Mouse (Mus musculus) WW6 (cell line): Measurements from ENCODE around the gene Cnrip1.
"Not testable (repeated sequence)": the region's sequence is repeated elsewhere in the genome, so short reads cannot be mapped to it uniquely, and the experiment has no call there.

Experiments used
- DNase-seq: peaks from one replicate; pipeline ENCODE4 v3.0.0-alpha.2; 2013; ENCODE audit warnings: low read depth, low spot score

The Cnrip1 gene

DNA sequence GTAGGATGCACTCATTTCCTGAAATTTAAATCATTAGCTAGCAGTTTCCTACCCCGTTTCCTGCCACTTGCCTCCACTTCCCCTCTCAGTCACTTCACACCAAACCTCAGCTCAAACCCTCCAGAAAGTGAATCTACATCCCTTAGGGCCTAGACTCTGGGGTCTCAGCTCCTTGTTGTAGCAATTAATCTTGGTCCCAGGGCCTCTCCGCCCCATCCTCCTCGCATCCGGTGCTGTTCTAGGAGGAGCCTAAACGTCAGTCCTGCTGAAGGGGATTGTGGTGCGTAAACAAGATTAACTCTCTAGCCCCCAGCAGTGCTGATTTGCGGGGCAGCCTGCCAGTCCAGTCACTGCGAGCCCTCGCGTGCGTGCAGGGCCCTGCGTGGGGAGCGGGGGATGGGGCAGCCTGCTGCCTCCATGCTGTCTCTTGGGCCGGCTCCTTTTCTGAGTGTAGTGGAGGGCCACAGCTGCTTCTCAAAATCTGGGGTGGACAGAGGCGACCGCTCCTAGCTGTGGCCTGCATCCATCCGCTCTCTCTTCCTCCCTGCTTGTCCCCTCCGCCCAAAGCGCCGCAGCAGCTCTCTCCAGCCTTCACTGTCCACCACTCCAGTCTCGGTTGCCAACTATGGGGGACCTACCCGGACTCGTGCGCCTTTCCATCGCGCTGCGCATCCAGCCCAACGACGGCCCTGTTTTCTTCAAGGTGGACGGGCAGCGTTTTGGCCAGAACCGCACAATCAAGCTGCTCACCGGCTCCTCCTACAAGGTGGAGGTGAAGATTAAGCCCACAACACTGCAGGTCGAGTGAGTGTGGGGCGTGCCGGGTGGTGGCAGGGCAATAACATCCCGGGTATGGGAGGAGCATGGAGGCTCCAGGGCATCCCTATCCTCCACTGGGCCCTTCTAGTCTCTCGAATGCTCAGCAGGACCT, at the start of gene Cnrip1, which contains the start of gene Plek:
Cnrip1 (plus strand) TSS at position 42 of the 931 bp plus-strand sequence.
Plek (minus strand) TSS at position 837 of the 931 bp plus-strand sequence.
- no peak for DNase-seq

DNA sequence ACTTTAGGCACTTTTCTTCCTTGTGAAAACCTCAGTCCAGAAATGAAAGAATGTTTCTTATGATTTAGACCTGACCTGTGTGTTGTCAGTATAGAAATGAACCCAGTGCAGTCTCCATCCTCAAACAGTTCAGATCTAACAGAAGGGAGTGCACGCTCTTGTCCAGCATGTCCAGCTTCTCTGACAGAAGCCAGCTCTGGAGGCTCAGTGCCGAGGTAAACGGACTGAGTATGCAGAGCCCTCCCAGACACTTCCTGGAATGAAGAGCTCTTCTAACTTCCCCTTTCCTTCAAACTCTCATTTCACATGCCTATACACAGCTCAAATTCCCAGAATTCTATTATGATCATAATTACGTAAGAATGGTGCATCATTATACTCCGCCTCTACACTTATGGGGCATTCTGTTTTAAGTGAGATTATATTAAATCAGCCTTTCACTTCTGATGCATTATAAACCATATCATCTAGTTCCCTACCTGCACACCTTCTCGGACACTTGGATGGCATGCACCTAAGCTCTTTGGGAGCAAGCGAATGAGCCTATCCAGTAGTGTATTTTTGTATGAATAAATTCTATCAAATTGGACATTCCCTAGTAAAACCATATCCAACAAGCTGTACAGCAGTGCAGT, 48.5 kb upstream of the Cnrip1 start:
- DNase-seq = no peak

DNA sequence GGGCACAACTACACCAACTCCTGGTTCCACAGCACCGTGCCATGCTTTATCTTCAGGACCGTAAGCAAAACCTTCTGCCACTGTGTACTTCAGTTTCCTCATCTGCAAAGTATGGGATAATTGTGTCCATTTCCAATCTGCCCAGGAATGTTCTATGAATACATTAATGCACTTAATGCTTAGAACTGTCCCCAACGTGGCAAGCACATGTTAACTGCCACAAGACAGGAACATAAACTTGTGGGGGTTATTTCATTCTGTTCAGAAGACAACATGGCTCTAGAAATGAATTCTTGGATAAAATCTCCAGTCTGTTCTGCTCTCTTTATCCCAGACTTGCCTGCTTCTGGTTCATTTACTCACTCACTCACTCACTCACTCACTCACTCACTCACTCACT, 47.6 kb upstream of the Cnrip1 start:
- DNase-seq = no peak

DNA sequence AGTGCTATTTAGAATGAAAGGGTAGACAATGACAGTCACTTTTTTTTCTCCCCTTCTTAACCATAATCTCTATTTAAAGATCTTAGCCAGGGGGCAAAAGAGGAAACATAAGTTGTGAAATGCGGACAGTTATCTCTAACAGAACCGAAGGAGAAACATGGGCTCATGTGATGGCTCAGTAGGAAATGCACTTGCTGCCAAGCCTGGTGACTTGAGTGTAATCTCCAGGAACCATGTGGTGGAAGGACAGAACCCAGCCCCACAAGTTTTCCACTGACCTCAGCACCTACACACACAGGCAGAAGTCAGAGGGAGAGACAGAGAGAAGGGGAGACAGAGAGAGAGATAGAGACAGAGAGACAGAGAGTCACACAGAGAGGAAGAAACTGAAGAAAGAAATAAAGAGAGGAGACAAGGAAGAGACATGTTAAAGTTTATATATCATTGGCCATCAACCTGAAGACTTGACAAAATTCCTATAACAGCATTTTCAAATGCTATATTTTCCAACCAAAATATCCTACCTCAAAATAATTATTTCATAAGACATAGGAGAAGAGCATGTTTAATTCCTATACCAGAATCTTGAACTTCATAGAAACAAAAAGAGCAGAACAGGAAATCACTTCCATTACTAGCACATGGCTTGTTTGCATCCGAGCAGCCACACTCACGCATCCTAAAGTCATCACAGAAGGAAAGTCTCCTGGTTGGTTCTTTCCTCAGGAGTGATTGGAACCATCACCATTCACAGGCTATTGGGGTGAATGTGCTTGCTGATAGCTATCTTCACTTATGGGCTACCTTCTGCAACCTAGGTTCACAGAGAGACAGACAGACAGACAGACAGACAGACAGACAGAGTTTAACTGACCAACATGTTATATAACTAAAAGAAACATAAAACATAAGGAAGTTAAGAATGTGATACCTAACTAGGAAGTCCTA, 46.2 kb upstream of the Cnrip1 start:
- no peak for DNase-seq

DNA sequence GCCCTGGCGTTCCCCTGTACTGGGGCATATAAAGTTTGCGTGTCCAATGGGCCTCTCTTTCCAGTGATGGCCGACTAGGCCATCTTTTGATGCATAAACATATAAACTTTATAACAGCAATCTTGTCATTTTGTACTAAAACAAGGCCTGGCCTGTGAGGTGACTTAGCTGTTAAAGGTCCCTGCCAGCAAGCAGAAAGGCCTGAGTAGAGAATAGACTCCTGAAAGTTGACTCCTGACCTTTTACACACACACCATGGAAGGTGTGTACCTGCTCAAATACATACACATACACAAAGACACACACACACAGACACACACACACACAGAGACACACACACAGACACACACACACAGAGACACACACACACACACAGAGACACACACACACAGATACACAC, 44.9 kb upstream of the Cnrip1 start:
- DNase-seq = not testable (repeated sequence)

DNA sequence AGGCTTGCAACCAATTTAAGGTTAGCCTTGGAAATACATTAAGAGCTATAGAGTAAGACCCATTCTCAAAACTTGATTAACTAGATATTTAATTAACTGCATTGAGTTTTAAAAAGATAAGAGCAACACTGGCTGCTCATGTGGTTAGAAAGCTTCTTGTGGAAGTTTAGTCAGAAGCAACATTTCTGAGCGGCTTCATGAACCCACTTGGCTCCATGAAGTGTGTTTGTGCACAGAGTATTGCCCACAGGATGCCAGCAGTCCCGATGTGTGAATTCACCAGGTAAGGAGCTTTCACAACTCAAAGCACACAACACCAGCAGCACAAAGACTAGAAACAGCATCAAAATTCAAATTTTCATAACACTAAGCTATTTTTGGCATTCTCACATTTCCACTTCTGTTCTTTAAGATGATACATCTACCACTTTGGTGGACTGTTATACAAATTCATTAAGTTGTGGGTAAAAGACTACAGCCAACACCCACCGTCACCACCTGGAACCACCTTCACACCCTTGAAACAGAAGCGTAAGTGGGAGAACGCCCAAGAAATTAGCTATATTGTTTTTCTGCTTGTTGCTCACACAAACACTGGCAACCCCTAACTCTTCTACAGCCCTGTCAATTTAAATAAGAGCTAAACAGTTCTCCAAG, 43.7 kb upstream of the Cnrip1 start:
- DNase-seq = no peak

DNA sequence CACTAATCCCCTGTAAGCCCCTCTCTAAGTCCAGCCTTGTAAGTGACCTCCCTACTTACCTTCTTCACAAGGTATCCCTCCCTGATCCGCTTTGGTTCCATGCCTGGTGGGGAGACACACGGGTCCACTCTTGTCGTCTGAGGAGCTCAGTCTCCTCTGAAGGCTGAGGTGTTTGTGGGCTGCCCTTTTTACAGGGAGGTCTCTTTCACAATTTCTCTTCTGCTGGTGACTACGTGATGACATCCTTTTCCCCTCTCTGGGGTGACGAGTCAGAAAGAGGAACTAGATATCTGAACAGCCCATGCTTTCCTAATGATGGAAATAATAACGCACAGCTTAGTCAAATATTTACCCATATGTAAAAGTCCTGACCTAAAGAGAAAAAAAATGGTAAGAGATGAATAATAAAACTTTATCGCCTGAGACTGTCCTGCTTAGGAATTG, 42.9 kb upstream of the Cnrip1 start:
- DNase-seq = no peak

DNA sequence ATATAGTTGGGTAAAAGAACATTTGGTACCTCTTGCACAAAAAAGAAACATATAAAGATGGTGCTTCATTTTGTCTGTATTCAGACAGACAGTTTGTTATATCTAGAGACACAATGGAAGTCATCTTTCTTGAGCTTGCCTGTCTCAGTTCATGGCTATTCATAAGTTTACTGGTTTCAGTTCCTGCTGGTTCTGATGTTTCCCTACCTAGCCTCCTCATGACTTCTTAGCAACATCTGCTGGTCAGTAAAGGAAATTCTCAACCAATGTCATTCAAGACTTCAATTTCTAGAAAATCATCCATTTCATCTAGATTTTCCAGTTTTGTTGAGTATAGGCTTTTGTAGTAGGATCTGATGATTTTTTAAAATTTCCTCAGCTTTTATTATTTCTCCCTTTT, 38.4 kb upstream of the Cnrip1 start:
- DNase-seq = no peak

DNA sequence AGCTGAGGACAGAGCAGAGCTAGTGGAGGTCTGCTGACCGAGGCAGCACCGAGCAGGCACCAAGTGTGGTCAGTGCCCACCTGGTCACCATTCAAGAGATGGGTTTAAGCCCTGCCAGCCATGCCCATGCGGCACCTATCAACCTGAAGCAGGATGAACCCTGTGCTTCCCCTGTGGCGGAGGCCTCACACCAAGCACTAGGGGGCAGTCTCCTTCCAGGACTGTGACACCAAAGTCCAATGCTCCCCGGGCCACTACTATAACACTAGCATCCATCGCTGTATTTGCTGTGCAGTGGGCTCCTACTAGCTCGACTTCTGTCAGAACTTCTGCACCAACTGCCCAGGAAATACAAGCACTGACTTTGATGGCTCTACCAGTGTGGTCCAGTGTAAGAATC, 32.1 kb upstream of the Cnrip1 start:
- DNase-seq = peak; percentile 11

DNA sequence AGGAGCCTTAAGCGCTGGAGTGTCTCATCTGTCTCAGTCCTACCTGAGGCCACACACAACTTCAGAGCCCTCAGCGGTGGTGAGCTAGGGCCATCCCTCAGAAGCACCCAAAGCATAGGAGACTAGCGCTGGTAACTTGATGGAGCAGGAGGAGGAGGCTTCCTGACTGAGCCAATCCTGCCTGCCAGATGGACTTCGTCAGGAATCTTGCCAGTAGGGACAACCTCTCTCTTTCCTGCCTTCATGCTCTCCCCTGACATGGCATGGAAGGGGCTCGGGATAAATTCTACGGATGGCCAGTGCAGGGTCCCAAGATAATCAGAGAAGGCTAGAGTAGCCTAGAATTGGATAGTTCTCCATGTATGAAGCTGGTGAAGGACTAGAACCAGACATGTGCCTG, 28.2 kb upstream of the Cnrip1 start:
- no peak for DNase-seq

DNA sequence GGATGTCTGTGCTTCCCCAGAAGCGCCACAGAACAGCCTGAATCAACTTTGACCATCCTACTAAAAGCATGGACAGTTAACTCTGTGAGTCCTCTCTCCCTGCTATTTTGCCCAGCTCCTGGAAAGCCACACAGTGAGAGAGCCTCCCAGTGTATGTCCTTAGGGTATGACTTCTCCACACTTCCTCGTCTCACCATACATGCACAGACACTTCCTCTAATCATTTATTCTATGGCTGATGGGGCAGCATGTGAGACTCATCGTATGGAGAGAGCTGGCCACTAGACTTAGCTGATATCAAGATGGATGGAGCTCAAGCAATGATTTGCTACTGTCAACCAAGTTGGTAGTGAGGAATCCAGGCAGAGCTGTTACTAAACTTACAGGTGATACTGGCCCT, 27.4 kb upstream of the Cnrip1 start:
- DNase-seq = no peak

DNA sequence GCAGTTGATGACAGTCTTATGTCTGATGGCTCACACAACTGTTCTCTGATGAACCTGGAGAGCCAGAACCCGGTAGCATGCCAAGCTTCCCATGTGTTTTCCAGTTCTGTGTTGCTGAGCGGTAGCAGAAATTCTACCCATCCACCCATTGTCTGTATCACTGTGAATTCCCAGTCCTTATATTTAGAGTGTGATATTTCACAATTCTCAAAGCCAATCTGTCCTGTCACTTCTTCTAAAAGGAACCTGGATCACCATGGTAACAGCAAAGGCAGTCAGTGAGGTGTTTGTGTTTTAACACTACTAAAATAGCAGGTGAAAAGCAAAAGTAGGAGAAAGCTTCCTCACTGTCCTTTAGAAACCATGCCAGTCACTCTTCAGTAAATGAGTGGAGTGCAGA, 5.6 kb upstream of the Cnrip1 start:
- no peak for DNase-seq

DNA sequence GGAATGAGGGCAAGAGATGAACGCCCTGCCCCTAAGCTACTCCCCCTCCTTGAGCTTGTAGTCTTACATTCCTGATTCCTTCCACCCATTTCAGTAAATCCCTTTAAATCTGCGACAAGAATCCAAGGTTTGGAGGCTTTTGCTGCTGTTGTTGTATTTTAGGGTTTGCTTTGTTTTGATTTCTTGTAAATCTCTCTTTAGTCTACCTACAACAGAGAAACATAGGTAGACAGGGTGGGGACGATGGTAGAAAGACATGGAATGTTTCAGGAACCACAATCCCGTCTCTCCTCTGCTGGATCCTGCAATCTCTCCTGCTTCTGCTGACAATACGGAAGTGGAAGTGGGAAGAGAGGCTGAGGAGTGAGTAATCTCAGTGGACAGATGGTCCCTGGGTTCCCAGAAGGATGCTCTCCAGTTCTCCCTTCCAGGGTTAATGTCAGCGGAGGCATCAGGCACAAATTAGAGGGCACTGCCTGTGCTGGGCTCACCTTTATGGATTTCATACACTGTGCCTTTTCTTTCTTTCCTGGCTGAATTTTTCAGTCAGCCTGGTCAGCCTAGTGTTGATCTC, 1.2 kb downstream of the Cnrip1 start:
- no peak for DNase-seq

DNA sequence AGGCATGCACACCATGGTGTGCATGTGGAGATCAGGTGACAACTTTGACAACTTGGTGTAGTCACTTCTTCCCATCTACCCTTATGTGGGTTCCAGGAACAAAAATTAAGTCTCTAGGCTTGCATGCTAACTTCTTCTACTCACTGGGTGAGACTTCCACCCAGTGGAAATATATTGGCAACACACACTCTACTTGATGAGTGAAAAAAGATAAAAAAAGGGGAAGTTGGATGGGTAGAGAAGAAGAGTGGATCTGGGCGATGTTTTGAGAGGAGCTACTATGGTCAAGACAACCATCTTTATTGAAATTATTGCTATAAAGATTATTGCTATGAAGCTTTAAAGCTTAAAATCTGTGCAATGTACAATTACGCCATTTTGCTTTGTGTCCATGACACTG, 18.0 kb downstream of the Cnrip1 start:
- not testable (repeated sequence) for DNase-seq

DNA sequence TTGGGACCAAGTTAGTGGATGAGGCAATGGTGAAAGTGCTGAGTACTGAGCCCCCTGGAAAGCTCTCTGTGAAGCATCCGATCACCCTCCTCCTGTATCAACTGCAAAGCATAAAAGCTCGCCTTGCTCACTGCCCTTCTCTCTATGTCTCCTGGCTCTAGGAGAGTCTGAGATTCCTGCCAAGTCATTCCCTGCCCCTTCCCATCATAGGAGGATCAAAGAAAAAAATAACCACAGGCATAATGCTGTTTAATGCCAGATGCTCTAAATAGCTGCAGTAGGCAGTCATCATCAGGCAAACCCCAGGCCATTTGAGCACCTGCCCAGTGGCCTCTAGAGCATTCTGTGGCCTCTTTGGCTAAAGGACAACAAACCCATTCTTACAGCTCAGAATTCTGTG, 24.3 kb downstream of the Cnrip1 start:
- DNase-seq = no peak

DNA sequence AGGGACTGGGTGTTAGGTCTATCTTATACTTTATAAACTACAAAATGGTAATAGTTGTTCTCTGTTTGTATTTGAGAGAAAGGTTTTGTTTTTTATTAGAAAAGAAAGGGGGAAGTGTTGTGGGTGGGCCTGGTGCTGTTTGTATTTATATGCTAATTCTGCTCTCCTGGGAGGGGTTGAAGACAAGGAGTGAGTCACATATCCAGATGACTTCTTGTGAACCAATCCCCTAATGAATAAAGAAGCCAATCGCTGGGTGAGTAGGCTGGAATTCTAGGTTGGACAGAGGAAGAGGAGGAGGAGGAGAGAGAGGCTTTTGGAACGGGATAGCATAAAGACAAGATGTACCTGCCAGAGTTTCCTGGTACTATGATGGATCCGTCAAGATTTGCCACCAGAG, 30.7 kb downstream of the Cnrip1 start:
- no peak for DNase-seq

DNA sequence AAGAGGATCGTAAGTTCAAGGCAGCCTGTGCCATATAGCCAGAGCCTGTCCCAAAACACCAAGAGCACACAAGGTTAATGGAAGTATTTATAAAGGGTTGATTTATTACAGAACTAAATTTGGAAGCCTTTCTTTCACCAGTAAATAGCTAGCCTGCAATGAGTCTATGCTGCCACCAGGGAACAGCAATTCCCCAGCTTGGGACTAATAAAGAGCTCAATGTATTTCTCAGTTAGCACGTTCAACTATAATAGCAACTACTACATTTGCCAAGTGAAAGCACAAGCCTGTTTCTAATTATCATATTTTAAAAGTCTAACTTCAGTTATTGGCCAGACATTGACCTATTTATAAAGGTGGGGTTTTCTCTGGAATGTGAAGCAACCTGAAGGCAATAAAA, 31.6 kb downstream of the Cnrip1 start:
- no peak for DNase-seq

DNA sequence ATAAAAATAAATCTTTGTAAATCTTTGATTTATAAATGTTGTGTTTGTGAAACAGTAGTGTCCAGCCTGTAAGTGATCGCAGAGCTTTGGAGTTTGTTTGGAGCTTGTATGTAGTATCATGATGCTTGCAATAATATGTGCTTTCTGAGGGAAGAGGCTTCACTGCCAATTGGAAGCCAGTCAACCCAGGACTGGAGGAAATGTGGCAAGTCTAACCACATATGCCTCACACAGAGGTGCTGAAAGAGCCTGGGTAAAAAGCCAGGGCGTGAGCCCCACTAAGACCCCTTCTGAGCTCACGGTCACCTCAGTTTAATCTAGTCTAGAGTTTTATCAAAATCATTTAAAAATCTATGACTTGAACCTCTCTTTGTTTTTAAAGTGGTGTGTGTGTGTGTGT, 32.1 kb downstream of the Cnrip1 start:
- no peak for DNase-seq

DNA sequence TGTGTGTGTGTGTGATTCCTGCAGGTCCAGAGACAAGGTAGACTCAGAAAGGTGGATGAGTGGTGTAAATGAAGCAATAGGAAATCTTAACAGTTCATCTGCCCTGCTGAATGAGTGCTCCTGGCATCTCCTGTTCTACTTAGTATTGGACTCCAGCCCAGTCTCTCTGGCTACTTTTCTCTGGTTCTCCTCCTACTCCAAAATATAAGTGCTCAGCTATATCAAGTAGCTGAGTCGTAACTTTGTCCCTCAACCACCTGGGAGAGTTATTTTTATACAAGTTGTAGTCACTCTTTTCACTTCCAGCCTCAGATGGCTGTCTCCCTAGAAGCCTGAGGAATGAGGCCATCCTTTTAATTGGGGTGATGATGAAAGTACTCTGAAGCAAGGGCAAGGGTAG, 32.5 kb downstream of the Cnrip1 start:
- no peak for DNase-seq

DNA sequence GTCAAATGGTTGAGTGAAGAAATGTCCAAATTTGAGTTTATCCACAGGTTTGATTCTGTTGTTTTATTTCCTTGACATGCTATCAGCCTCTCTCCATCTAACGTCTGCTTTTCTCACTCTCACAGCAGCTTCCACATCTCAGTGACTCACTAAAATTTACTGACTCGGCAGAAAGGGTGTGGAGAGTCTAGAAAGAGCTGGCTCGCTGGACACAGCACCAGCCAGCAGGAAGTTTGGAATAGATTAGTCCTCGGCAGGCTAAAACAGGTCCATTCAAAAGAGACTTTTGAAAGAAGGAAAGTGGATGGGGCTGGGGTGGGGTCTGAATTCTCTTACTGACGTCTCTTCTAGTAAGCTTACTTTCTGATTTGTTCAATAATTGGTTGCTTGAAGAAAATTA, 34.7 kb downstream of the Cnrip1 start:
- no peak for DNase-seq

DNA sequence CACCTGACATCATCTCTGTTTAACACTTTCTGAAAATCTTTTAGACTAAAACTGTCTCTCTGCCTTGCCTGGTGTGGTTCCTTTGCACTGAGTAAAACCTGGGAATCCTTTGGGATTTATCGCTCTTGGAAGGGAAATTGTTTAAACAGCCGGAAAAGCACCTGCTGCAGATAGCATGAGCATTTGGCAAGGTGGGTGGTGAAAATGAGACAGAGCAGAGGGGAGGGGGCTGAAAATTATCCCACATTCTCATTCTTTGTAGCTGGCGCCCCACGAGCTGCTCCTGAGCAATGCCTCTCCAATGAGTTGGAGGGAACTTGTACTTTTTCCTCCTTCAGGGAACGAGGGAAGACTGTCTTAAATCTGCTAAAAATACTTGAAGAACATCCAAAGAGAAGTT, 55.5 kb downstream of the Cnrip1 start:
- no peak for DNase-seq
